Mouse (Mus musculus): ENCODE results near the gene Tmem230.

- TF ChIP-seq GATA1 (IDR thresholded peaks at IDR 0.05; ENCODE audit: low read length) (no peak), TAL1 (IDR thresholded peaks at IDR 0.05; ENCODE audit: low read length) (no peak)
Observed at GRCm38 (mm10) chr2:132210806-132211312, 36.7 kb downstream of the Tmem230 start.
